In the genomic region with DNA sequence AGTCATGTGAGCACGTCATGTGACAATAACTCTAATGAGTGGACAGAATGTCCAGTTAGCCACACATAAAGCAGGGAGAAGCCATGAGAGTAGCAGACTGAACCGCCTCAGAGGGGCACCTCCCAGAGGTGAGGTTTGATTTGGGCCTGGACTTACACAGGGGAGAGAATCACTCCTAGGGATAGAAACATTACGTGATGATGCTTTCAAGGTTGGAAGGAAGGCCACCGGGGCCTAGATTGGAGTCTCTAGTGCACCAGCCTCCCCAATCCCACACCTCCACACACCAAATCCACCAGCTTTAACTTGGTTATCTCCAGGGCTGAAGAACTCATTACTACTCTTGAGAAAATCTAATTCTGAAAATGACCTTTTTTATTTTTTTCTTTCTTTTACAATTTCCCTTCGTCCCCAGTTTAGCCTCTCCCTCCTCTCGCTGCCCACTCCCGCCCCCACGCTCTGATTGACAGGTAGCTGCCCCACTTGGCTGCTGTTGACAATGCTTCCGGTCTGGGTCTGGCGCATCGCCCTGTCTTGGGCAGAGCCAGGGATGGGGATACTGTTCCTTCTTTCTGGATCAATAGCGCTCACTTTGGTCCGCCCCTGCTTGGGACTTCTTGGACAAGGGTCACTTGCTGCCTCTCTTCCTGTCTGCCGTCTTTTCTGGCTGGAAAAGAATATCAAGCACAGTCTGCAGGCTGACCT, we compare ENCODE assay signal across 8 mouse cellular contexts.
DNase-seq lines count a peak whose midpoint lies in the region; ATAC-seq and TF ChIP-seq lines count a peak whose summit lies in the region.

No protein-coding gene starts in this region.

- TF ChIP-seq CTCF in liver, adult 2 months (IDR thresholded peaks at IDR 0.05; ENCODE audit: low read depth, low read length) = no peak

- DNase-seq in liver, adult 2 months (ENCODE audit: extremely low read depth, low read depth, low spot score) = peak; percentile 24
- DNase-seq in liver = no peak
- peak; percentile 62 for DNase-seq in adrenal gland, postnatal 14 days
- peak; percentile 13 for DNase-seq in heart, adult 8-10 months (ENCODE audit: low spot score)
- peak; percentile 59 for DNase-seq in kidney, postnatal 14 days
- no peak for DNase-seq in urinary bladder, postnatal 25 days (ENCODE audit: low spot score)
- DNase-seq in gastrocnemius, postnatal 10 days = no peak

- 56% methylated on average over 14 of the region's 14 CpGs for WGBS in liver, adult 2 months

- H3K4me1 ChIP-seq in liver, adult 2 months (ENCODE audit: control insufficient read depth, insufficient read depth, low read length) = no peaks in the 10 kb centered on the region

- H3K36me3 ChIP-seq in liver, adult 2 months (ENCODE audit: control insufficient read depth, insufficient read depth, low read length) = no peaks in the 10 kb centered on the region

- no peak overlapping the region for H3K4me3 ChIP-seq in liver, adult 2 months (ENCODE audit: insufficient read depth, low read depth, low read length)

- no peaks in the 10 kb centered on the region for H3K79me2 ChIP-seq in liver, adult 2 months (ENCODE audit: control insufficient read depth, insufficient read depth, low read length)

- no peak overlapping the region for H3K27ac ChIP-seq in liver, adult 2 months (replicated peaks; ENCODE audit: insufficient read depth, low read depth, low read length)

- no peak for TF ChIP-seq POLR2A in liver, adult 2 months (IDR thresholded peaks at IDR 0.05; ENCODE audit: extremely low read depth, insufficient read depth, low read length)

- no peak for ATAC-seq in megakaryocyte progenitor cell, adult 5-6 weeks (replicated peaks; ENCODE audit: poor library complexity)

- H3K9ac ChIP-seq in liver, adult 2 months (ENCODE audit: low read depth, low read length) = no peak overlapping the region

- no peaks in the 10 kb centered on the region; the same call in 1 of the 2 replicates for H3K27me3 ChIP-seq in liver, adult 2 months (ENCODE audit: control insufficient read depth, insufficient read depth, low read length)

Comparison
In these comparisons a context has a peak if more than half of its experiments do, and no peak if none do; other contexts are left out.
1. DNase-seq: peak in liver, adult 2 months (single experiment), adrenal gland, postnatal 14 days (single experiment), heart, adult 8-10 months (single experiment) and kidney, postnatal 14 days (single experiment); none in liver (single experiment), urinary bladder, postnatal 25 days (single experiment) and gastrocnemius, postnatal 10 days (single experiment).